Mouse (Mus musculus): Measurements from ENCODE around the gene Tmem207.

DNA sequence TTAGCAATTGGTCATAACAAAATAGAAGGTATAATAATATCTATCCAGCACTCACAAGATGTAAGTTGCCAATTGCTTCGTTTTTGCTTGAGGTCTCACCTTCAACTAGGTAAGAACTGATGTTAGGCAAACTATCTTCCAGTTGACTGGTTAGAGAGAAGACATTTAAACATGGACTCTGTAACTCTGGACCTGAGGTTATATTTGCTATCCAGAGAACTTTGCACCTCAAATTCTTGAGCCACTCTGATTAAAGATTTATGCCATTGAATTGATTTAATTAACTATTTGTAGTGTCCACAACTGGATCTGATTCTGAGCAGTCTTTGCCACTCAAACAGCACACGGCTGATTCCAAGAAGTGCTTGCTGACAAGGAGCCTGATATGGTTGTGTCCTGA lies 36.2 kb upstream of the Tmem207 start:
- TF ChIP-seq POLR2A (IDR thresholded peaks at IDR 0.05; ENCODE audit: borderline replicate concordance, extremely low read depth, insufficient read depth, insufficient read length, poor library complexity, severe bottlenecking) (no peak), CTCF (IDR thresholded peaks at IDR 0.05; ENCODE audit: borderline replicate concordance, extremely low read depth, insufficient read depth, insufficient read length) (no peak)

All from brain, embryonic 14.5 days (tissue).